Mouse (Mus musculus): Measurements from ENCODE around the gene Gpbar1.

DNA sequence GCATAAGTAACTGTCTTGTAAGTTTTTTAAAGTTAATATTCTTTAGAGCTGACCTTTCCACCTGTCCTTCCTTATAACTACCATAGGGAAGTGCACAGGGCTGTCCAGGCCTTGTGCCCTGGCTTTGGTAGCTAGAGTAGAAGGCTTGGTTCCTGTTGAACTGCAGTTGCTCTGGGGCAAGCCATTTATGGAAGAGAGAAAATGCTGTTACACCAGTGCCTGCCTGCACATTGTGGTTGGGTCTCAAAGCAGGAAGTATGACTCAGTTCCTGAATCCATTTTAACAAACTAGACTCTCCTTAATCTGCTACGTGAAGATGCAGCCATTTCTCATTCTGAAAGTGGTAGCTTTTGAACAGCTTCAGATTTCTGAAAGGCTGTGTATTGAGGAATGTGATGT, 29.6 kb upstream of the Gpbar1 start:
- no peak for TF ChIP-seq CTCF (IDR thresholded peaks at IDR 0.05; ENCODE audit: borderline replicate concordance, control insufficient read depth, extremely low read depth, insufficient read depth, low read length, poor library complexity)
- no peak for TF ChIP-seq POLR2A (IDR thresholded peaks at IDR 0.05; ENCODE audit: control insufficient read depth, extremely low read depth, insufficient read depth, low read length, poor library complexity)

Measured in thymus, adult 2 months (tissue).